Mouse (Mus musculus): Measurements from ENCODE around the gene Gm17490. TPM values are rescaled to one million over a fixed set of nuclear protein-coding genes. Genes with fewer than 3 reads are reported as not detected.

Gm17490 gene
- polyA plus RNA-seq (2015; fragmentation: Nextera tagmentation; extraction: Ambion mirVana): not detected in 2 replicates

GRCm38 (mm10) chr2:11625890-11626289 lies at the start of gene Gm17490:
TSS of gene Gm17490 (minus strand) at chr2:11626264.
- Histone ChIP-seq H3K9me3 (ENCODE audit: control insufficient read depth, low read length) (no peaks in the 10 kb centered on the region), H3K27ac (ENCODE audit: low read length) (no peak within 1 kb of the TSS), H3K36me3 (ENCODE audit: control insufficient read depth, insufficient read depth, low read length) (no peaks in the 10 kb centered on the region), H3K4me2 (ENCODE audit: low read depth, low read length) (no peak within 1 kb of the TSS), H3K27me3 (replicated peaks; ENCODE audit: control insufficient read depth, insufficient read depth, low read length) (no peaks in the 10 kb centered on the region), H3K9ac (ENCODE audit: low read depth, low read length) (no peak within 1 kb of the TSS), H3K4me3 (ENCODE audit: low read length) (no peak within 1 kb of the TSS), H3K4me1 (ENCODE audit: control insufficient read depth, insufficient read depth, low read length) (no peaks in the 10 kb centered on the region)
- ATAC-seq: no peak
- WGBS: 93% methylated on average over 5 of the region's 5 CpGs

DNA sequence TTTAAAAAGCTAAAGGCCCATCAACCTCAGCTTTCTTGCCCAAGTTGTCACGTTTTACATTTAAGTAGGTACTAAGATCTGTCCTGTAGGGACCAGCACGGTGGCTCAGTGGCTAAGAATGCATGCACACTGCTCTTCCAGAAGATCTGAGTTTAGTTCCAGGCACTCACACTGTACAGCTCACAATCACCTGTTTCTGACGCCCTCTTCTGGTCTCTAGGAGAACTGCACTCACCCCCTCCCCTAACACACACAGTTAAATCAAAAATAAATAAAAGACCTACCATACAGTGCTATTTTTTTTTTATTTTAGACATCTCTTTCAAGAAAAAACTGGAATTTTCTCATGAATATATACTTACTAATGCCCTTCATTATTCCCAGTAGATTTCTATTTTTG lies 46.1 kb upstream of the Gm17490 start:
- WGBS: 20% methylated on average over 3 of the region's 3 CpGs

DNA sequence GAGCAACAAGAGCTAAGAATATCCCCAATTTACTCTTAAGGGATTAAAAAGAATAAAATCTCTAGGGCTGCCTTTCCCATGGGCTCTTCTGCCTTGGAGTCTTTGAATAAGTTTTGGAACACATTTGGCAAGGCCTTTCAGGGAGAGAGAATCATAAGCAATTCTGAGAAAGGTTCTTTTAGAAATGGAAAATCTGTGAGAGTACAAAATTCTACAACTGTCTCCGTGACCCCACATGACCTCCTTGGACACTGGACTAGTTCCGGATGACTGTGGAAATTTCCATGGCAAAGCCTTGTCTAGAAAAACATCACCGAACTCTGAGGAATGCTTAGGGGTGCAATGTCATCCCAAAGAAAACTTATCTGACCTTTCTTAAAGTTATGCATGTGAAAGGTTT lies 39.3 kb upstream of the Gm17490 start:
- no peak overlapping the region for H3K27ac ChIP-seq (ENCODE audit: low read length)
- ATAC-seq: no peak
- no peaks in the 10 kb centered on the region for H3K27me3 ChIP-seq (replicated peaks; ENCODE audit: control insufficient read depth, insufficient read depth, low read length)
- no peak overlapping the region for H3K4me3 ChIP-seq (ENCODE audit: low read length)
- 89% methylated on average over 3 of the region's 3 CpGs for WGBS
- no peaks in the 10 kb centered on the region for H3K4me1 ChIP-seq (ENCODE audit: control insufficient read depth, insufficient read depth, low read length)
- H3K4me2 ChIP-seq (ENCODE audit: low read depth, low read length): no peak overlapping the region
- H3K9me3 ChIP-seq (ENCODE audit: control insufficient read depth, low read length): no peaks in the 10 kb centered on the region
- no peak overlapping the region for H3K9ac ChIP-seq (ENCODE audit: low read depth, low read length)
- no peaks in the 10 kb centered on the region for H3K36me3 ChIP-seq (ENCODE audit: control insufficient read depth, insufficient read depth, low read length)

More for the DNA sequence above, 46.1 kb upstream of the Gm17490 start:
- no peaks in the 10 kb centered on the region for H3K36me3 ChIP-seq (ENCODE audit: control insufficient read depth, insufficient read depth, low read length)
- H3K27ac ChIP-seq (ENCODE audit: low read length): no peak overlapping the region
- H3K27me3 ChIP-seq (replicated peaks; ENCODE audit: control insufficient read depth, insufficient read depth, low read length): no peaks in the 10 kb centered on the region
- H3K9me3 ChIP-seq (ENCODE audit: control insufficient read depth, low read length): 0 out of 2 replicates have a peak, but pooled peaks cover 5% of the 10 kb centered on the region
- no peak overlapping the region for H3K9ac ChIP-seq (ENCODE audit: low read depth, low read length)
- no peak for ATAC-seq
- H3K4me1 ChIP-seq (ENCODE audit: control insufficient read depth, insufficient read depth, low read length): no peaks in the 10 kb centered on the region
- H3K4me2 ChIP-seq (ENCODE audit: low read depth, low read length): no peak overlapping the region
- no peak overlapping the region for H3K4me3 ChIP-seq (ENCODE audit: low read length)

- no peak overlapping the region for H3K4me2 ChIP-seq (ENCODE audit: low read depth, low read length)
- no peak overlapping the region for H3K9ac ChIP-seq (ENCODE audit: low read depth, low read length)
- H3K27ac ChIP-seq (ENCODE audit: low read length): no peak overlapping the region
- no peak overlapping the region for H3K4me3 ChIP-seq (ENCODE audit: low read length)
- H3K27me3 ChIP-seq (replicated peaks; ENCODE audit: control insufficient read depth, insufficient read depth, low read length): no peaks in the 10 kb centered on the region
- ATAC-seq: no peak
- H3K4me1 ChIP-seq (ENCODE audit: control insufficient read depth, insufficient read depth, low read length): no peaks in the 10 kb centered on the region
- no peaks in the 10 kb centered on the region for H3K36me3 ChIP-seq (ENCODE audit: control insufficient read depth, insufficient read depth, low read length)
- WGBS: 72% methylated on average over 4 of the region's 4 CpGs
- H3K9me3 ChIP-seq (ENCODE audit: control insufficient read depth, low read length): no peaks in the 10 kb centered on the region
These were observed 38.7 kb upstream of the Gm17490 start for GRCm38 (mm10) chr2:11664806-11665205.

- peak; percentile 52; the same call in 1 of the 2 replicates for ATAC-seq
- Histone ChIP-seq H3K36me3 (ENCODE audit: control insufficient read depth, insufficient read depth, low read length) (no peaks in the 10 kb centered on the region), H3K9ac (ENCODE audit: low read depth, low read length) (no peak overlapping the region), H3K27ac (ENCODE audit: low read length) (no peak overlapping the region), H3K4me1 (ENCODE audit: control insufficient read depth, insufficient read depth, low read length) (no peaks in the 10 kb centered on the region), H3K27me3 (replicated peaks; ENCODE audit: control insufficient read depth, insufficient read depth, low read length) (no peaks in the 10 kb centered on the region), H3K4me2 (ENCODE audit: low read depth, low read length) (peak overlapping the region; percentile 34; the same call in 1 of the 2 replicates), H3K4me3 (ENCODE audit: low read length) (peak overlapping the region; percentile 15), H3K9me3 (ENCODE audit: control insufficient read depth, low read length) (no peaks in the 10 kb centered on the region)
- WGBS: 43% methylated on average over 6 of the region's 6 CpGs
These were observed 38.3 kb upstream of the Gm17490 start for GRCm38 (mm10) chr2:11664367-11664766.

GRCm38 (mm10) chr2:11663961-11664360 lies 37.9 kb upstream of the Gm17490 start:
- no peaks in the 10 kb centered on the region for H3K27me3 ChIP-seq (replicated peaks; ENCODE audit: control insufficient read depth, insufficient read depth, low read length)
- WGBS: 5% methylated on average over 10 of the region's 10 CpGs
- H3K4me2 ChIP-seq (ENCODE audit: low read depth, low read length): peak overlapping the region; percentile 34; the same call in 1 of the 2 replicates
- H3K4me1 ChIP-seq (ENCODE audit: control insufficient read depth, insufficient read depth, low read length): no peaks in the 10 kb centered on the region
- no peak overlapping the region for H3K9ac ChIP-seq (ENCODE audit: low read depth, low read length)
- no peaks in the 10 kb centered on the region for H3K9me3 ChIP-seq (ENCODE audit: control insufficient read depth, low read length)
- ATAC-seq: peak; percentile 88
- no peak overlapping the region for H3K27ac ChIP-seq (ENCODE audit: low read length)
- H3K4me3 ChIP-seq (ENCODE audit: low read length): peak overlapping the region; percentile 15
- no peaks in the 10 kb centered on the region for H3K36me3 ChIP-seq (ENCODE audit: control insufficient read depth, insufficient read depth, low read length)

GRCm38 (mm10) chr2:11662907-11663230 lies 36.8 kb upstream of the Gm17490 start:
- WGBS: 90% methylated on average over 1 of the region's 1 CpGs
- H3K4me2 ChIP-seq (ENCODE audit: low read depth, low read length): no peak overlapping the region
- no peaks in the 10 kb centered on the region for H3K4me1 ChIP-seq (ENCODE audit: control insufficient read depth, insufficient read depth, low read length)
- no peaks in the 10 kb centered on the region for H3K9me3 ChIP-seq (ENCODE audit: control insufficient read depth, low read length)
- H3K27me3 ChIP-seq (replicated peaks; ENCODE audit: control insufficient read depth, insufficient read depth, low read length): no peaks in the 10 kb centered on the region
- no peaks in the 10 kb centered on the region for H3K36me3 ChIP-seq (ENCODE audit: control insufficient read depth, insufficient read depth, low read length)
- H3K9ac ChIP-seq (ENCODE audit: low read depth, low read length): no peak overlapping the region
- ATAC-seq: no peak
- no peak overlapping the region for H3K4me3 ChIP-seq (ENCODE audit: low read length)
- H3K27ac ChIP-seq (ENCODE audit: low read length): no peak overlapping the region

DNA sequence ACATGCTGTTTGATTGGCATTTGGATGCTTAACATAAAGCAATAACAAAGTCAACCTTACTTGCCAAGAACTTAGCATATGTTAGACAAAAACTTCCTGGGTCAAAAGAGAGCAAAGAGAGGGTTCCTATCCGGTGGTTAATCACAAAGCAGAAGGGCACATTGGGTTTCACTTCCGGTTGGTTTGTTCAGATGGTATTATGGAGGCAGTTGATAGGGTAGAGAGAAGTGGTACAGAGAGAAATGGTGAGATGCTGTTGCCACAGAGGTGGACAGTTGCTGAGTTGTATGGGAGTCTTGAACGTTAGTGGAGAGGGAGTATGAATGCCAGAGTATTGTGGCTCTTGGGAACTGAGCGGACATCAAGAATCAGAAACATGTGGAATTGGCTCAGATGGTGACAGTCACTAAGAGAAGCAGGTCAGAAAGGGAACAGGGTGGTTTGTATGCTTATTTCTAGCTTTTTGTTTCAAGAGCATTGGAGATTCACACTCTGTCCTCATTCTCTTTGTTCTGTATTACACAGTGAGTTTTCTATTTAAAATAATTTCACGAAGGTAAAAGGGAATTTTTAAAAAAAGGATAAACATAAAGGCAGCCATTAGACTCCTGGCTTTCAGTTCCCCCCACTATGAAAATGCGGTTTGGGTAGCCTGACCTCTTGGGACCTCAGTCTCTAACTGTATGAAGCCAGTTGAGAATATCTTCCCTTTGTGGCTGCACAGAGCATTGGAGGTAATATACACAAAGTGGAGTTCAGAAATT lies 36.3 kb upstream of the Gm17490 start:
- H3K27ac ChIP-seq (ENCODE audit: low read length): no peak overlapping the region
- H3K27me3 ChIP-seq (replicated peaks; ENCODE audit: control insufficient read depth, insufficient read depth, low read length): no peaks in the 10 kb centered on the region
- H3K4me1 ChIP-seq (ENCODE audit: control insufficient read depth, insufficient read depth, low read length): no peaks in the 10 kb centered on the region
- 78% methylated on average over 6 of the region's 6 CpGs for WGBS
- H3K4me3 ChIP-seq (ENCODE audit: low read length): no peak overlapping the region
- no peak overlapping the region for H3K4me2 ChIP-seq (ENCODE audit: low read depth, low read length)
- no peaks in the 10 kb centered on the region for H3K36me3 ChIP-seq (ENCODE audit: control insufficient read depth, insufficient read depth, low read length)
- no peaks in the 10 kb centered on the region for H3K9me3 ChIP-seq (ENCODE audit: control insufficient read depth, low read length)
- no peak for ATAC-seq
- H3K9ac ChIP-seq (ENCODE audit: low read depth, low read length): no peak overlapping the region

GRCm38 (mm10) chr2:11659263-11659662 lies 33.2 kb upstream of the Gm17490 start:
- H3K9me3 ChIP-seq (ENCODE audit: control insufficient read depth, low read length): no peaks in the 10 kb centered on the region
- no peak overlapping the region for H3K4me3 ChIP-seq (ENCODE audit: low read length)
- no peak for ATAC-seq
- H3K4me2 ChIP-seq (ENCODE audit: low read depth, low read length): no peak overlapping the region
- H3K27ac ChIP-seq (ENCODE audit: low read length): no peak overlapping the region
- no peak overlapping the region for H3K9ac ChIP-seq (ENCODE audit: low read depth, low read length)
- no peaks in the 10 kb centered on the region for H3K27me3 ChIP-seq (replicated peaks; ENCODE audit: control insufficient read depth, insufficient read depth, low read length)
- no peaks in the 10 kb centered on the region for H3K4me1 ChIP-seq (ENCODE audit: control insufficient read depth, insufficient read depth, low read length)
- H3K36me3 ChIP-seq (ENCODE audit: control insufficient read depth, insufficient read depth, low read length): no peaks in the 10 kb centered on the region
- WGBS: 15% methylated on average over 2 of the region's 2 CpGs

DNA sequence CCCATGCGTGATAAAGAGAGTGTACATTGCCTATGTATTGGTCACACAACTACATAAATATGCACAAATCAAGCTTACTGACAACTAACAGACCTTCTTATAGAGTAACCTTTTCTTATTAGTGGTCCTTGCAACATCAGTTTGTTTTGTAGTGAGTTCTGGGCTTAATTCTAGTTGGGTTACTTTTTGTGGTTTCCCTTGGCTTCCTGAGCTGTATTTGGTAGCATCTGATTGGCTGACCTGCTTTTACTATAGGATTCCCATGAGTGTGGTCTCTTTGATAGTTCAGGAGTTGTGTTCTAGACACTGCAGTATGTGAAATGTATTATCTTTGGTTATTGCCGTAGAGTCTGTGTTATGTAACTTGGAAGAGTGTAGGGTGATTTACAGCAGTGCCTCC lies 31.5 kb upstream of the Gm17490 start:
- H3K27ac ChIP-seq (ENCODE audit: low read length): no peak overlapping the region
- H3K36me3 ChIP-seq (ENCODE audit: control insufficient read depth, insufficient read depth, low read length): no peaks in the 10 kb centered on the region
- H3K27me3 ChIP-seq (replicated peaks; ENCODE audit: control insufficient read depth, insufficient read depth, low read length): no peaks in the 10 kb centered on the region
- H3K9ac ChIP-seq (ENCODE audit: low read depth, low read length): no peak overlapping the region
- H3K4me1 ChIP-seq (ENCODE audit: control insufficient read depth, insufficient read depth, low read length): no peaks in the 10 kb centered on the region
- H3K9me3 ChIP-seq (ENCODE audit: control insufficient read depth, low read length): no peaks in the 10 kb centered on the region
- ATAC-seq: no peak
- H3K4me2 ChIP-seq (ENCODE audit: low read depth, low read length): no peak overlapping the region
- 77% methylated on average over 2 of the region's 2 CpGs for WGBS
- H3K4me3 ChIP-seq (ENCODE audit: low read length): no peak overlapping the region

Measured in intestine, embryonic 16.5 days (tissue).